Mouse (Mus musculus) CH12.LX (cell line): Measurements from ENCODE around the gene Lmx1a. TPM values are rescaled to one million over a fixed set of nuclear protein-coding genes. Genes with fewer than 3 reads are reported as not detected.

Experiments
- DNase-seq: peaks from one replicate; pipeline ENCODE4 v3.0.0-alpha.2; 2013; ENCODE audit errors: extremely low read depth
- H3K27ac ChIP-seq: 2 replicates; pipeline ENCODE4 v1.5.1; 2012; ENCODE audit warnings: low read depth, mild to moderate bottlenecking, control low read depth, moderate library complexity; ENCODE audit not compliant: insufficient read depth
- H3K27me3 ChIP-seq: replicated peaks from 2 replicates; pipeline ENCODE3; 2012; ENCODE audit warnings: inconsistent platforms
- H3K36me3 ChIP-seq, 2 experiments: replicated peaks in 1 of 2; 2 replicates each; pipeline versions ENCODE3 to v1.6.1; 2012; ENCODE audit warnings: inconsistent platforms in 1 of 2, low read length in 1 of 2, mild to moderate bottlenecking in 1 of 2, mixed read lengths in 1 of 2, moderate library complexity in 1 of 2; ENCODE audit not compliant: control insufficient read depth in 1 of 2, insufficient read depth in 1 of 2
- H3K4me1 ChIP-seq, 2 experiments: 2 replicates each; pipeline ENCODE4 v1.6.1; 2012; ENCODE audit warnings: inconsistent platforms in 1 of 2, moderate library complexity in 1 of 2; ENCODE audit not compliant: insufficient read depth in 2 of 2, control insufficient read depth in 1 of 2
- H3K4me2 ChIP-seq: 2 replicates; pipeline ENCODE4 v1.6.1; 2012; ENCODE audit warnings: low read depth, mild to moderate bottlenecking, control low read depth; ENCODE audit not compliant: poor library complexity, insufficient read depth, severe bottlenecking
- H3K4me3 ChIP-seq, 3 experiments: fragments of 150-350 bp in 1 of 3; sonication (generic) in 1 of 3; replicated peaks in 1 of 3; 2 replicates each; pipeline versions ENCODE3 to v1.5.1; 2011 to 2012; ENCODE audit warnings: low read depth in 2 of 3, low read length in 2 of 3, mild to moderate bottlenecking in 2 of 3, moderate library complexity in 2 of 3, control low read depth in 1 of 3, improper control_type of control experiment in 1 of 3, inconsistent platforms in 1 of 3, mixed read lengths in 1 of 3; ENCODE audit not compliant: poor library complexity in 1 of 3
- H3K79me2 ChIP-seq: replicated peaks from 2 replicates; pipeline ENCODE4 v1.6.1; 2012; ENCODE audit warnings: mild to moderate bottlenecking, moderate library complexity; ENCODE audit not compliant: control insufficient read depth, poor library complexity, insufficient read depth, severe bottlenecking; ENCODE audit errors: extremely low read depth
- H3K9ac ChIP-seq: 2 replicates; pipeline ENCODE4 v1.6.1; 2012; ENCODE audit warnings: low read depth, mild to moderate bottlenecking, control low read depth, moderate library complexity; ENCODE audit not compliant: insufficient read depth
- H3K9me3 ChIP-seq: replicated peaks from 2 replicates; pipeline ENCODE3; 2012; ENCODE audit warnings: low read length, inconsistent platforms, mixed read lengths
- CHD1 ChIP-seq: IDR thresholded peaks from 2 replicates; pipeline ENCODE4 v1.6.1; 2012; ENCODE audit warnings: low read depth, low read length, improper control_type of control experiment, inconsistent platforms
- CHD2 ChIP-seq: IDR thresholded peaks from 2 replicates; pipeline ENCODE4 v1.6.1; 2011; ENCODE audit warnings: low read length, improper control_type of control experiment
- E2F4 ChIP-seq: IDR thresholded peaks from 2 replicates; pipeline ENCODE4 v1.6.1; 2011; ENCODE audit warnings: low read depth, low read length, improper control_type of control experiment; ENCODE audit not compliant: insufficient replicate concordance
- ELF1 ChIP-seq: IDR thresholded peaks from 2 replicates; pipeline ENCODE4 v1.6.1; 2014; ENCODE audit warnings: low read depth, mild to moderate bottlenecking, inconsistent platforms, low read length, improper control_type of control experiment
- GABPA ChIP-seq: IDR thresholded peaks from 2 replicates; pipeline ENCODE4 v1.6.1; 2012; ENCODE audit warnings: low read depth, low read length, improper control_type of control experiment, inconsistent platforms; ENCODE audit not compliant: insufficient replicate concordance
- HCFC1 ChIP-seq: IDR thresholded peaks from 2 replicates; pipeline ENCODE4 v1.6.1; 2012; ENCODE audit warnings: low read depth, mild to moderate bottlenecking, inconsistent platforms, low read length, improper control_type of control experiment
- JUN ChIP-seq: IDR thresholded peaks from 2 replicates; pipeline ENCODE4 v1.6.1; 2011; ENCODE audit warnings: low read depth, mild to moderate bottlenecking, low read length, improper control_type of control experiment, moderate library complexity; ENCODE audit not compliant: insufficient read depth
- JUND ChIP-seq: conservative IDR thresholded peaks from 2 replicates; pipeline ENCODE4 v1.6.1; 2011; ENCODE audit warnings: low read depth, low read length, improper control_type of control experiment
- MAX ChIP-seq: IDR thresholded peaks from 2 replicates; pipeline ENCODE4 v1.6.1; 2011; ENCODE audit warnings: low read length, improper control_type of control experiment
- MXI1 ChIP-seq: IDR thresholded peaks from 2 replicates; pipeline ENCODE4 v1.6.1; 2011; ENCODE audit warnings: mild to moderate bottlenecking, low read depth, low read length, improper control_type of control experiment
- MYC ChIP-seq: IDR thresholded peaks from 2 replicates; pipeline ENCODE4 v1.6.1; 2011; ENCODE audit warnings: low read depth, mild to moderate bottlenecking, improper control_type of control experiment, low read length
- NELFE ChIP-seq: IDR thresholded peaks from 2 replicates; pipeline ENCODE4 v1.6.1; 2011; ENCODE audit warnings: low read depth, low read length, improper control_type of control experiment
- PAX5 ChIP-seq: IDR thresholded peaks from 2 replicates; pipeline ENCODE4 v1.6.1; 2012; ENCODE audit warnings: low read length, inconsistent platforms, mixed read lengths
- POLR2A ChIP-seq: IDR thresholded peaks from 2 replicates; pipeline ENCODE4 v1.6.1; 2011; ENCODE audit warnings: low read depth, mild to moderate bottlenecking, improper control_type of control experiment, low read length
- RCOR1 ChIP-seq: conservative IDR thresholded peaks from 2 replicates; pipeline ENCODE4 v1.6.1; 2012; ENCODE audit warnings: low read depth, mild to moderate bottlenecking, inconsistent platforms, low read length, improper control_type of control experiment
- SIN3A ChIP-seq: IDR thresholded peaks from 2 replicates; pipeline ENCODE4 v1.6.1; 2012; ENCODE audit warnings: low read length, improper control_type of control experiment, inconsistent platforms
- SMC3 ChIP-seq: IDR thresholded peaks from 2 replicates; pipeline ENCODE4 v1.6.1; 2011; ENCODE audit warnings: low read depth, low read length, improper control_type of control experiment
- UBTF ChIP-seq: IDR thresholded peaks from 2 replicates; pipeline ENCODE4 v1.6.1; 2012; ENCODE audit warnings: low read depth, mild to moderate bottlenecking, inconsistent platforms, low read length, improper control_type of control experiment, moderate library complexity
- USF1 ChIP-seq: IDR thresholded peaks from 2 replicates; pipeline ENCODE4 v1.6.1; 2014; ENCODE audit warnings: low read depth, mild to moderate bottlenecking, inconsistent platforms, low read length, improper control_type of control experiment
- USF2 ChIP-seq: conservative IDR thresholded peaks from 2 replicates; pipeline ENCODE4 v1.6.1; 2011; ENCODE audit warnings: low read depth, low read length, improper control_type of control experiment
- ZC3H11A ChIP-seq: IDR thresholded peaks from 2 replicates; pipeline ENCODE4 v1.6.1; 2012; ENCODE audit warnings: low read depth, mild to moderate bottlenecking, inconsistent platforms, low read length, improper control_type of control experiment
- ZKSCAN1 ChIP-seq: IDR thresholded peaks from 2 replicates; pipeline ENCODE4 v1.6.1; 2012; ENCODE audit warnings: low read depth, inconsistent platforms, low read length, improper control_type of control experiment, borderline replicate concordance
- ZMIZ1 ChIP-seq: IDR thresholded peaks from 2 replicates; pipeline ENCODE4 v1.6.1; 2012; ENCODE audit warnings: low read depth, mild to moderate bottlenecking, inconsistent platforms, low read length, improper control_type of control experiment
- ZNF384 ChIP-seq: IDR thresholded peaks from 2 replicates; pipeline ENCODE4 v1.6.1; 2012; ENCODE audit warnings: low read depth, low read length, improper control_type of control experiment, inconsistent platforms
- dilution Hi-C: fragments of 300-500 bp; cut with MboI; formaldehyde crosslinking; loops from 2 replicates; pipeline ENCODE4 v1.14.3; 2020; ENCODE audit warnings: low sequenced_read_pairs; ENCODE audit not compliant: extremely low pct_unique_long_range_greater_than_20kb, extremely low pct_ligation_motif_present
- in situ Hi-C: fragments of 300-500 bp; cut with MboI; formaldehyde crosslinking; loops from 3 replicates; pipeline ENCODE4 v1.14.3; 2019; ENCODE audit warnings: low sequenced_read_pairs, low pct_ligation_motif_present, low pct_unique_long_range_greater_than_20kb, mixed read lengths
- polyA plus RNA-seq: library from polyadenylated mRNA; unstranded; fragments of >175 nt; gene quantifications from 2 replicates; pipeline ENCODE4 v1.2.1, GENCODE M21; 2012; ENCODE audit warnings: low read depth; ENCODE audit not compliant: insufficient read length
- total RNA-seq, 2 experiments: library from RNA; depleted of rRNA; stranded (reverse); fragments of 300-350 nt in 1 of 2; fragments of >200 nt in 1 of 2; gene quantifications; 2 replicates each; pipeline ENCODE4 v1.2.3; 2012 to 2014

Lmx1a gene
- total and polyA plus RNA-seq, 3 experiments: not detected

- H3K36me3 ChIP-seq: no peaks in the 10 kb centered on the region
- dilution Hi-C loops: no loop called here
- no peak overlapping the region for H3K27ac ChIP-seq
- H3K79me2 ChIP-seq: no peaks in the 10 kb centered on the region
- H3K4me1 ChIP-seq: no peaks in the 10 kb centered on the region
- TF ChIP-seq USF2 (no peak), JUND (no peak), ZNF384 (no peak), SIN3A (no peak), HCFC1 (no peak), ZC3H11A (no peak), E2F4 (no peak), GABPA (no peak), SMC3 (no peak), ELF1 (no peak), UBTF (no peak), NELFE (no peak), JUN (no peak), RCOR1 (no peak), ZMIZ1 (no peak), CHD2 (no peak), PAX5 (no peak), MAX (no peak)
- no peak overlapping the region for H3K4me3 ChIP-seq
- H3K9ac ChIP-seq: no peak overlapping the region
- in situ Hi-C loops: no loop called here
- H3K4me2 ChIP-seq: no peak overlapping the region
- no peak for DNase-seq
- peaks cover 63% of the 10 kb centered on the region for H3K9me3 ChIP-seq
- no peaks in the 10 kb centered on the region for H3K27me3 ChIP-seq
Observed at GRCm38 (mm10) chr1:167679061-167679460, 10.0 kb upstream of the Lmx1a start.

DNA sequence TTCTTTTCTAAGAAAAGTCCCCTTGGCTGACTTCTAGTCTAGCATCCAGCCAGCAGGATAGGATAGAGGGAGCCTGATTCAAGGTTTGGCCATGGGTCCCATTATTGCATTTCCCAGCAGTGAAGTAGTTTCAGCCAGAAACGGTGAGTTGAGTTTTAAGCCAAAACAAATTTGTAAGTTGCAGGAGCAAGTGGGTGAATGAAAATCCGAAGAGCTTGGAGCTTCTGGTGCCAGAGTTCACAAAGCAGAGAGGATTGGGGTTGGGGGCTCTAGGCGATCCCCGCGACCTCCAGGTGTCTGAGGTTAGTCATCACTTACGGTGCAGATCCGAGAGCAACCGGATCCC, 1.1 kb upstream of the Lmx1a start:
- Histone ChIP-seq H3K4me1 (no peaks in the 10 kb centered on the region), H3K27ac (no peak overlapping the region), H3K27me3 (no peaks in the 10 kb centered on the region), H3K79me2 (no peaks in the 10 kb centered on the region), H3K4me3 (no peak overlapping the region), H3K4me2 (no peak overlapping the region), H3K9me3 (peaks cover 62% of the 10 kb centered on the region), H3K36me3 (no peaks in the 10 kb centered on the region), H3K9ac (no peak overlapping the region)
- dilution Hi-C loops (no loop called here), in situ Hi-C loops (no loop called here)
- no peak for DNase-seq
- TF ChIP-seq SIN3A (no peak), POLR2A (no peak), MAX (no peak), HCFC1 (no peak), USF1 (no peak), NELFE (no peak), ZKSCAN1 (no peak), CHD1 (no peak), ELF1 (no peak), MXI1 (no peak), MYC (no peak)
